Mouse (Mus musculus) heart, adult 8-10 months (tissue): ENCODE data around the gene Ugt1a5. TPM values are rescaled to one million over a fixed set of nuclear protein-coding genes. Genes with fewer than 3 reads are reported as not detected.

Source experiments
- DNase-seq: peaks from one replicate; pipeline ENCODE4 v3.0.0; 2022; ENCODE audit warnings: low spot score
- total RNA-seq, 4 experiments: library from RNA; stranded (reverse); gene quantifications; 2 replicates each; pipeline ENCODE4 v1.2.4; 2022

Gene Ugt1a5
- total RNA-seq, 4 experiments from 2014 or later = 0.12 to 0.26 (median 0.22) TPM; not detected in 1

GRCm38 (mm10) chr1:88240072-88240471 is 74.3 kb downstream of the Ugt1a5 start:
- no peak for DNase-seq

GRCm38 (mm10) chr1:88240579-88240978 is 74.8 kb downstream of the Ugt1a5 start:
- no peak for DNase-seq

GRCm38 (mm10) chr1:88243861-88244260 is 78.0 kb downstream of the Ugt1a5 start:
- DNase-seq = no peak

- no peak for DNase-seq
Measured at GRCm38 (mm10) chr1:88245881-88246280, 80.1 kb downstream of the Ugt1a5 start.

- no peak for DNase-seq
Measured at GRCm38 (mm10) chr1:88246386-88246785, 80.6 kb downstream of the Ugt1a5 start.

- no peak for DNase-seq
Measured at GRCm38 (mm10) chr1:88247660-88248059, 81.8 kb downstream of the Ugt1a5 start.

GRCm38 (mm10) chr1:88248658-88249057 is 82.8 kb downstream of the Ugt1a5 start:
- DNase-seq = no peak

- no peak for DNase-seq
Measured at GRCm38 (mm10) chr1:88249596-88249995, 83.8 kb downstream of the Ugt1a5 start.

GRCm38 (mm10) chr1:88250023-88250422 is 84.2 kb downstream of the Ugt1a5 start:
- DNase-seq = no peak

- no peak for DNase-seq
Measured at GRCm38 (mm10) chr1:88253106-88253505, 87.3 kb downstream of the Ugt1a5 start.

GRCm38 (mm10) chr1:88253540-88253939 is 87.7 kb downstream of the Ugt1a5 start:
- no peak for DNase-seq

- DNase-seq = no peak
Measured at GRCm38 (mm10) chr1:88254793-88255465, 89.1 kb downstream of the Ugt1a5 start.

- no peak for DNase-seq
Measured at GRCm38 (mm10) chr1:88255466-88255857, 89.7 kb downstream of the Ugt1a5 start.

- DNase-seq = no peak
Measured at GRCm38 (mm10) chr1:88255989-88256754, 90.4 kb downstream of the Ugt1a5 start.

- no peak for DNase-seq
Measured at GRCm38 (mm10) chr1:88256886-88257663, 91.3 kb downstream of the Ugt1a5 start.

- no peak for DNase-seq
Measured at GRCm38 (mm10) chr1:88257681-88258080, 91.9 kb downstream of the Ugt1a5 start.

- DNase-seq = no peak
Measured at GRCm38 (mm10) chr1:88258361-88258760, 92.5 kb downstream of the Ugt1a5 start.

GRCm38 (mm10) chr1:88258881-88259642 is 93.2 kb downstream of the Ugt1a5 start:
- no peak for DNase-seq

- DNase-seq = no peak
Measured at GRCm38 (mm10) chr1:88259643-88260024, 93.8 kb downstream of the Ugt1a5 start.

- DNase-seq = no peak
Measured at GRCm38 (mm10) chr1:88260114-88260513, 94.3 kb downstream of the Ugt1a5 start.

GRCm38 (mm10) chr1:88260604-88261377 is 95.0 kb downstream of the Ugt1a5 start:
- DNase-seq = no peak
